Mouse (Mus musculus) C2C12 (cell line): ENCODE results near the gene Kcnv2. TPM values are rescaled to one million over a fixed set of nuclear protein-coding genes. Genes with fewer than 3 reads are reported as not detected.

ENCODE experiments used
- H3K27me3 ChIP-seq: one replicate; pipeline ENCODE4 v1.6.1; 2011; ENCODE audit not compliant: control insufficient read depth, insufficient read depth, insufficient read length
- H3K36me3 ChIP-seq: one replicate; pipeline ENCODE4 v1.6.1; 2011; ENCODE audit not compliant: control insufficient read depth, insufficient read depth
- H3K4me3 ChIP-seq: one replicate; pipeline ENCODE4 v1.5.1; 2011; ENCODE audit warnings: mild to moderate bottlenecking, control low read depth; ENCODE audit not compliant: poor library complexity, insufficient read depth, severe bottlenecking
- H3K79me2 ChIP-seq: one replicate; pipeline ENCODE4 v1.6.1; 2011; ENCODE audit not compliant: control insufficient read depth, insufficient read depth
- H3K79me3 ChIP-seq: one replicate; pipeline ENCODE4 v1.6.1; 2011; ENCODE audit warnings: low read depth, control low read depth
- H3ac ChIP-seq: one replicate; pipeline ENCODE3; 2011; ENCODE audit warnings: low read depth; ENCODE audit not compliant: control insufficient read depth, insufficient read length
- CEBPB ChIP-seq: IDR thresholded peaks from one replicate; pipeline ENCODE4 v1.6.1; 2011; ENCODE audit warnings: low read depth, mild to moderate bottlenecking, control low read depth, moderate library complexity
- CTCF ChIP-seq: IDR thresholded peaks from one replicate; pipeline ENCODE4 v1.5.1; 2011; ENCODE audit not compliant: control insufficient read depth, insufficient read depth, insufficient read length
- FOSL1 ChIP-seq: IDR thresholded peaks from one replicate; pipeline ENCODE4 v1.8.0; 2011; ENCODE audit warnings: mild to moderate bottlenecking, low read length; ENCODE audit not compliant: poor library complexity, insufficient read depth, severe bottlenecking
- MAX ChIP-seq: IDR thresholded peaks from one replicate; pipeline ENCODE4 v1.6.1; 2011; ENCODE audit warnings: mild to moderate bottlenecking, control low read depth
- MYOD1 ChIP-seq: IDR thresholded peaks from one replicate; pipeline ENCODE4 v1.6.1; 2011; ENCODE audit warnings: low read depth; ENCODE audit not compliant: control insufficient read depth, insufficient read length
- MYOG ChIP-seq: IDR thresholded peaks from one replicate; pipeline ENCODE4 v1.6.1; 2011; ENCODE audit not compliant: control insufficient read depth, insufficient read length; ENCODE audit errors: extremely low read depth
- USF1 ChIP-seq: IDR thresholded peaks from one replicate; pipeline ENCODE4 v1.6.1; 2011; ENCODE audit warnings: low read depth, mild to moderate bottlenecking, control low read depth, moderate library complexity
- polyA plus RNA-seq: library from polyadenylated mRNA; unstranded; fragments of >200 nt; fragmentation: generic; extraction: Trizol; gene quantifications from one replicate; pipeline ENCODE4 v1.2.1, GENCODE M21; 2012; ENCODE audit warnings: missing spikeins

The Kcnv2 gene
- polyA plus RNA-seq, 1 experiment = not detected

GRCm38 (mm10) chr19:27325558-27325957 lies 3.2 kb downstream of the Kcnv2 start:
- H3K79me3 ChIP-seq = no peaks in the 10 kb centered on the region
- no peak overlapping the region for H3K4me3 ChIP-seq
- TF ChIP-seq FOSL1 (no peak), USF1 (no peak), CEBPB (no peak), MAX (no peak), CTCF (no peak), MYOD1 (no peak), MYOG (no peak)
- no peak overlapping the region for H3ac ChIP-seq
- no peaks in the 10 kb centered on the region for H3K36me3 ChIP-seq
- H3K27me3 ChIP-seq = no peaks in the 10 kb centered on the region
- no peaks in the 10 kb centered on the region for H3K79me2 ChIP-seq

GRCm38 (mm10) chr19:27327569-27327968 lies 5.2 kb downstream of the Kcnv2 start:
- H3K36me3 ChIP-seq = no peaks in the 10 kb centered on the region
- no peaks in the 10 kb centered on the region for H3K79me3 ChIP-seq
- no peak for TF ChIP-seq CTCF
- TF ChIP-seq USF1 = no peak
- TF ChIP-seq MYOD1 = no peak
- TF ChIP-seq CEBPB = no peak
- TF ChIP-seq FOSL1 = no peak
- no peak for TF ChIP-seq MYOG
- no peak for TF ChIP-seq MAX
- no peak overlapping the region for H3ac ChIP-seq
- no peak overlapping the region for H3K4me3 ChIP-seq
- H3K79me2 ChIP-seq = no peaks in the 10 kb centered on the region
- no peaks in the 10 kb centered on the region for H3K27me3 ChIP-seq

GRCm38 (mm10) chr19:27328166-27328565 lies 5.8 kb downstream of the Kcnv2 start:
- Histone ChIP-seq H3K4me3 (no peak overlapping the region), H3K36me3 (no peaks in the 10 kb centered on the region), H3K79me3 (no peaks in the 10 kb centered on the region), H3ac (no peak overlapping the region), H3K27me3 (no peaks in the 10 kb centered on the region), H3K79me2 (no peaks in the 10 kb centered on the region)
- TF ChIP-seq USF1 (no peak), MYOG (no peak), MAX (no peak), MYOD1 (no peak), CEBPB (no peak), CTCF (no peak), FOSL1 (no peak)

GRCm38 (mm10) chr19:27328644-27329043 lies 6.3 kb downstream of the Kcnv2 start:
- Histone ChIP-seq H3K36me3 (no peaks in the 10 kb centered on the region), H3ac (no peak overlapping the region), H3K27me3 (no peaks in the 10 kb centered on the region), H3K79me2 (no peaks in the 10 kb centered on the region), H3K4me3 (no peak overlapping the region), H3K79me3 (no peaks in the 10 kb centered on the region)
- TF ChIP-seq CEBPB (peak; percentile 29), USF1 (no peak), FOSL1 (no peak), MYOG (no peak)

GRCm38 (mm10) chr19:27332207-27332794 lies 9.9 kb downstream of the Kcnv2 start:
- no peak overlapping the region for H3K4me3 ChIP-seq
- no peaks in the 10 kb centered on the region for H3K36me3 ChIP-seq
- no peaks in the 10 kb centered on the region for H3K27me3 ChIP-seq
- TF ChIP-seq CTCF (no peak), FOSL1 (no peak), USF1 (no peak), MYOD1 (no peak), MAX (no peak), CEBPB (no peak), MYOG (no peak)
- H3K79me3 ChIP-seq = no peaks in the 10 kb centered on the region
- H3ac ChIP-seq = no peak overlapping the region
- no peaks in the 10 kb centered on the region for H3K79me2 ChIP-seq

GRCm38 (mm10) chr19:27336126-27336917 lies 13.9 kb downstream of the Kcnv2 start:
- no peaks in the 10 kb centered on the region for H3K36me3 ChIP-seq
- H3ac ChIP-seq = no peak overlapping the region
- no peak for TF ChIP-seq USF1
- no peak for TF ChIP-seq MYOD1
- TF ChIP-seq CEBPB = no peak
- no peak for TF ChIP-seq MAX
- TF ChIP-seq MYOG = no peak
- TF ChIP-seq FOSL1 = no peak

More at GRCm38 (mm10) chr19:27336126-27336917, 13.9 kb downstream of the Kcnv2 start:
- Histone ChIP-seq H3K27me3 (no peaks in the 10 kb centered on the region), H3K79me3 (no peaks in the 10 kb centered on the region), H3K79me2 (no peaks in the 10 kb centered on the region), H3K4me3 (no peak overlapping the region)
